Mouse (Mus musculus) E14TG2a.4 (cell line): ENCODE measurements around the gene Msln.
A peak's percentile ranks its signal among the peaks of the same experiment; 100 is the strongest.

ENCODE experiments used
- H3K27me3 ChIP-seq: 2 replicates; pipeline ENCODE4 v1.6.1; 2014; ENCODE audit warnings: low read length, control low read depth; ENCODE audit not compliant: insufficient read depth
- H3K36me3 ChIP-seq: 2 replicates; pipeline ENCODE4 v1.6.1; 2014; ENCODE audit warnings: low read length, control low read depth; ENCODE audit not compliant: insufficient read depth
- H3K4me1 ChIP-seq: replicated peaks from 2 replicates; pipeline ENCODE4 v1.6.1; 2014; ENCODE audit warnings: low read depth, low read length, control low read depth
- H3K4me3 ChIP-seq: replicated peaks from 2 replicates; pipeline ENCODE4 v1.5.1; 2014; ENCODE audit warnings: mild to moderate bottlenecking, low read length
- H3K9me3 ChIP-seq: 2 replicates; pipeline ENCODE4 v1.6.1; 2014; ENCODE audit warnings: low read length, control low read depth
- CTCF ChIP-seq: conservative IDR thresholded peaks from 2 replicates; pipeline ENCODE4 v1.5.1; 2014; ENCODE audit warnings: low read length
- NANOG ChIP-seq: IDR thresholded peaks from 2 replicates; pipeline ENCODE4 v1.6.1; 2014; ENCODE audit warnings: borderline replicate concordance, low read length, mixed read lengths
- POU5F1 ChIP-seq: IDR thresholded peaks from 2 replicates; pipeline ENCODE4 v1.6.1; 2014; ENCODE audit warnings: low read length, borderline replicate concordance

Msln gene

GRCm38 (mm10) chr17:25738861-25739260, 15.3 kb downstream of the Msln start:
- H3K4me1 ChIP-seq, result peaks cover 16% of the 10 kb centered on the region
- H3K4me3 ChIP-seq, result no peak overlapping the region
- peaks cover 12% of the 10 kb centered on the region; the same call in 1 of the 2 replicates for H3K27me3 ChIP-seq
- H3K36me3 ChIP-seq, result no peaks in the 10 kb centered on the region
- no peaks in the 10 kb centered on the region for H3K9me3 ChIP-seq
- TF ChIP-seq CTCF (no peak), NANOG (no peak), POU5F1 (no peak)

GRCm38 (mm10) chr17:25735745-25736144, 18.4 kb downstream of the Msln start, which contains the start of gene Mslnl:
Gene Mslnl (plus strand): TSS chr17:25736042.
- Histone ChIP-seq H3K4me3 (no peak within 1 kb of the TSS), H3K27me3 (0 out of 2 replicates have a peak, but pooled peaks cover 3% of the 10 kb centered on the region), H3K9me3 (no peaks in the 10 kb centered on the region), H3K4me1 (peaks cover 9% of the 10 kb centered on the region), H3K36me3 (peaks cover 10% of the 10 kb centered on the region)
- TF ChIP-seq CTCF (no peak), NANOG (no peak), POU5F1 (no peak)

- H3K4me3 ChIP-seq, result no peak overlapping the region
- peaks cover 9% of the 10 kb centered on the region for H3K4me1 ChIP-seq
- 0 out of 2 replicates have a peak, but pooled peaks cover 3% of the 10 kb centered on the region for H3K27me3 ChIP-seq
- TF ChIP-seq NANOG (no peak), CTCF (no peak), POU5F1 (no peak)
- no peaks in the 10 kb centered on the region for H3K9me3 ChIP-seq
- H3K36me3 ChIP-seq, result peaks cover 15% of the 10 kb centered on the region
Measured at GRCm38 (mm10) chr17:25735246-25735645, 18.9 kb downstream of the Msln start.

- Histone ChIP-seq H3K27me3 (no peaks in the 10 kb centered on the region), H3K4me3 (no peak overlapping the region)
- TF ChIP-seq NANOG, result no peak
- TF ChIP-seq CTCF, result peak; percentile 38
Measured at GRCm38 (mm10) chr17:25732082-25732481, 22.1 kb downstream of the Msln start.

DNA sequence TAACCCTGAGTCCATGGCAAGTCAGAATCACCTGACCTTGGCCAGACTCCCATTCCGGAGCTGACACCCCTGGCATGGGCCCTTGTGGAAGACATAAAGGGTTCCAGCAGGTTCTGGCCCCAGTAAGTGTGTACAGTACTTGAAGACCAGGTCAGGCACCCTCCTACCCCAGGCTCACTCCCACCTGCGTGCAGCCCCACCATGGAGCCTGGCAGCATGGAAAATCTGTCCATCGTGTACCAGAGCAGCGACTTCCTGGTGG, 26.2 kb downstream of the Msln start:
- TF ChIP-seq NANOG (no peak), CTCF (no peak), POU5F1 (no peak)

More at GRCm38 (mm10) chr17:25732082-25732481, 22.1 kb downstream of the Msln start:
- Histone ChIP-seq H3K36me3 (peaks cover 34% of the 10 kb centered on the region), H3K9me3 (no peaks in the 10 kb centered on the region), H3K4me1 (peaks cover 24% of the 10 kb centered on the region)

GRCm38 (mm10) chr17:25727265-25728008, 26.7 kb downstream of the Msln start, which contains the start of the genes Chtf18 and Rpusd1:
Gene Chtf18 (minus strand): TSS chr17:25727419.
Gene Rpusd1 (plus strand): TSS chr17:25727670.
- Histone ChIP-seq H3K4me1 (peaks cover 65% of the 10 kb centered on the region), H3K27me3 (no peaks in the 10 kb centered on the region), H3K4me3 (peak within 1 kb of the TSS; percentile 95), H3K9me3 (no peaks in the 10 kb centered on the region), H3K36me3 (peaks cover 75% of the 10 kb centered on the region)
- TF ChIP-seq CTCF (no peak), NANOG (no peak), POU5F1 (no peak)

More for the DNA sequence above, 26.2 kb downstream of the Msln start:
- no peaks in the 10 kb centered on the region for H3K9me3 ChIP-seq
- H3K4me3 ChIP-seq, result peak overlapping the region; percentile 89
- H3K36me3 ChIP-seq, result peaks cover 70% of the 10 kb centered on the region
- H3K27me3 ChIP-seq, result no peaks in the 10 kb centered on the region
- peaks cover 62% of the 10 kb centered on the region for H3K4me1 ChIP-seq

GRCm38 (mm10) chr17:25725264-25725663, 28.9 kb downstream of the Msln start:
- no peaks in the 10 kb centered on the region for H3K9me3 ChIP-seq
- no peaks in the 10 kb centered on the region for H3K27me3 ChIP-seq
- no peak for TF ChIP-seq CTCF
- no peak for TF ChIP-seq NANOG
- TF ChIP-seq POU5F1, result no peak
- H3K4me1 ChIP-seq, result peaks cover 75% of the 10 kb centered on the region
- H3K4me3 ChIP-seq, result no peak overlapping the region
- H3K36me3 ChIP-seq, result peaks cover 81% of the 10 kb centered on the region

- Histone ChIP-seq H3K4me1 (peaks cover 82% of the 10 kb centered on the region), H3K9me3 (no peaks in the 10 kb centered on the region), H3K4me3 (peak overlapping the region; percentile 68), H3K36me3 (peaks cover 84% of the 10 kb centered on the region), H3K27me3 (no peaks in the 10 kb centered on the region)
- TF ChIP-seq NANOG, result no peak
- peak; percentile 59 for TF ChIP-seq CTCF
Measured at GRCm38 (mm10) chr17:25723919-25724318, 30.3 kb downstream of the Msln start.

DNA sequence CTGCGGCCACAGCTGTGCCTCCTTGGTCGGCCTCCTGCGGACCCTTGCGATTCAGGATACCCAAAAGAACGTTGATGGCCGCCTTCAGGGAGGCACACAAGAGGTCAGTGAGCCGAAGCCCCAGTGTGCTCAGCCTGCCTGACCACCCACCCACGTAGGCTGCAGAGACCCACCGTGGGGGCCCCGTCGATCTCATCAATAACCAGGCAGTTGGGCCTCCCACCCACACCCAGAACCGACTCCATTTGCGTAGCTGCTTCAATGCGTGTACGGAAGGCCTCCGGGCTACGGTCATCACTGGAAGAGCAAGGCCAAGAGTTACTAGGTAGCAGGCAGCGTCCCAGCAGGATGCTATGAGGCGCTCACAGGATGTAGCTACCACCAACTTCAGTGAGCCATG, 30.7 kb downstream of the Msln start:
- H3K4me1 ChIP-seq, result peaks cover 82% of the 10 kb centered on the region
- no peak for TF ChIP-seq CTCF
- TF ChIP-seq NANOG, result no peak
- no peak for TF ChIP-seq POU5F1
- no peaks in the 10 kb centered on the region for H3K27me3 ChIP-seq
- no peaks in the 10 kb centered on the region for H3K9me3 ChIP-seq
- H3K36me3 ChIP-seq, result peaks cover 84% of the 10 kb centered on the region
- H3K4me3 ChIP-seq, result peak overlapping the region; percentile 68
